ENCODE assay signal across 16 mouse cellular contexts in the genomic region with DNA sequence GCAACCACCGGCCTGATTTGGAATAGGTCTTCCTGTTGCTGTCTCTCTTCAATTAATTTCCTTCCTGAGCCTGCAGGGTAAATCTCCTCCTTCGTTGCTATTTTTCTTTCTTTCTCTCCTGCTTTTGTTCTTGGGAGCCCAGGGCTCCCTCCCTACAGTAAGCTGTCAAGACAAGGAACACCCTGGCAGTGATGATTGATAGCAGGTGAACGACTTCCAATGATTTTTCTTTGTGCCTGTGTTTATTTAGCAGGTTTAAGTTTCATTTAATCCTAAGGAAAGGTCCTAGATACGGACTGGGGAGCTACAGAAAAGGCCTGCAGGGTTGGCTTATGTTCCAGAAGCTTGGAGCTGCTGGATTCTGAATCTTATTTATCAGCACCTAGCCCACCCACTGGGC.
DNase-seq lines count a peak whose midpoint lies in the region; ATAC-seq and TF ChIP-seq lines count a peak whose summit lies in the region.
"Had no signal": no experiment of that assay in that cellular context is flagged by ENCODE, and none has a peak within 500 bp of the region (broad histone marks: within the 10 kb centered on the region; RNA-seq: fewer than 3 reads in every experiment).

No protein-coding gene starts in this region.

- no peak overlapping the region for H3K4me3 ChIP-seq in kidney, embryonic 15.5 days (replicated peaks)
- H3K4me3 ChIP-seq in lung, embryonic 14.5 days (ENCODE audit: low read depth, low read length) = no peak overlapping the region
- no peak overlapping the region for H3K4me3 ChIP-seq in stomach, embryonic 15.5 days (replicated peaks)
- H3K4me3 ChIP-seq in forebrain, embryonic 12.5 days (replicated peaks) = no peak overlapping the region
- H3K4me3 ChIP-seq: heart, embryonic 12.5 days; hindbrain, embryonic 15.5 days had no signal

- no peak for TF ChIP-seq CTCF in lung, embryonic 14.5 days (IDR thresholded peaks at IDR 0.05; ENCODE audit: low read depth)

- H3K4me1 ChIP-seq in kidney, embryonic 15.5 days = peaks cover 4% of the 10 kb centered on the region
- no peaks in the 10 kb centered on the region for H3K4me1 ChIP-seq in lung, embryonic 14.5 days (ENCODE audit: insufficient read depth)
- no peaks in the 10 kb centered on the region for H3K4me1 ChIP-seq in stomach, embryonic 15.5 days
- H3K4me1 ChIP-seq in forebrain, embryonic 12.5 days = no peaks in the 10 kb centered on the region
- H3K4me1 ChIP-seq: heart, embryonic 12.5 days; hindbrain, embryonic 15.5 days had no signal

- WGBS in kidney, embryonic 15.5 days = 6% methylated on average over 4 of the region's 4 CpGs
- 18% methylated on average over 4 of the region's 4 CpGs for WGBS in lung, embryonic 14.5 days
- 8% methylated on average over 4 of the region's 4 CpGs for WGBS in stomach, embryonic 15.5 days
- 23% methylated on average over 4 of the region's 4 CpGs for WGBS in forebrain, embryonic 12.5 days

- no peak for DNase-seq in kidney, postnatal 14 days
- DNase-seq in lung, embryonic 14.5 days = no peak
- DNase-seq in lung, postnatal 25 days (ENCODE audit: low spot score) = no peak
- DNase-seq in natural killer cell, adult 2 months (ENCODE audit: low spot score in 2 of 2) = no peak
- DNase-seq: adrenal gland, adult 2 months; adrenal gland, postnatal 25 days; cerebellum, adult 18-20 months; cerebellum, adult 9-11 months; cerebellum, postnatal 36 days; gastrocnemius, postnatal 14 days had no signal

- no peaks in the 10 kb centered on the region for H3K9me3 ChIP-seq in kidney, embryonic 15.5 days (replicated peaks)
- H3K9me3 ChIP-seq in lung, embryonic 14.5 days (ENCODE audit: low read depth, low read length) = no peaks in the 10 kb centered on the region
- H3K9me3 ChIP-seq in stomach, embryonic 15.5 days = no peaks in the 10 kb centered on the region
- H3K9me3 ChIP-seq in forebrain, embryonic 12.5 days = no peaks in the 10 kb centered on the region
- H3K9me3 ChIP-seq: heart, embryonic 12.5 days; hindbrain, embryonic 15.5 days had no signal

- H3K4me2 ChIP-seq in kidney, embryonic 15.5 days = no peak overlapping the region
- H3K4me2 ChIP-seq in lung, embryonic 14.5 days = no peak overlapping the region
- H3K4me2 ChIP-seq in stomach, embryonic 15.5 days = no peak overlapping the region
- no peak overlapping the region for H3K4me2 ChIP-seq in forebrain, embryonic 12.5 days
- H3K4me2 ChIP-seq: heart, embryonic 12.5 days; hindbrain, embryonic 15.5 days had no signal

- no peak overlapping the region for H3K9ac ChIP-seq in kidney, embryonic 15.5 days
- H3K9ac ChIP-seq in lung, embryonic 14.5 days = no peak overlapping the region
- no peak overlapping the region for H3K9ac ChIP-seq in stomach, embryonic 15.5 days
- H3K9ac ChIP-seq in forebrain, embryonic 12.5 days = no peak overlapping the region
- H3K9ac ChIP-seq: heart, embryonic 12.5 days; hindbrain, embryonic 15.5 days had no signal

- no peaks in the 10 kb centered on the region for H3K36me3 ChIP-seq in kidney, embryonic 15.5 days
- no peaks in the 10 kb centered on the region for H3K36me3 ChIP-seq in lung, embryonic 14.5 days (ENCODE audit: insufficient read depth)
- no peaks in the 10 kb centered on the region for H3K36me3 ChIP-seq in stomach, embryonic 15.5 days
- H3K36me3 ChIP-seq in forebrain, embryonic 12.5 days (replicated peaks) = no peaks in the 10 kb centered on the region
- H3K36me3 ChIP-seq: heart, embryonic 12.5 days; hindbrain, embryonic 15.5 days had no signal

- no peak overlapping the region for H3K27ac ChIP-seq in kidney, embryonic 15.5 days
- H3K27ac ChIP-seq in lung, embryonic 14.5 days (ENCODE audit: low read depth) = no peak overlapping the region
- H3K27ac ChIP-seq in stomach, embryonic 15.5 days = peak overlapping the region; percentile 62; the same call in 1 of the 2 replicates
- H3K27ac ChIP-seq in forebrain, embryonic 12.5 days = no peak overlapping the region
- H3K27ac ChIP-seq: hindbrain, embryonic 15.5 days had no signal

- peak; percentile 69 for ATAC-seq in kidney, embryonic 15.5 days (replicated peaks; ENCODE audit: low FRiP score)
- ATAC-seq in lung, embryonic 14.5 days (ENCODE audit: insufficient read depth) = peak; percentile 54; the same call in 1 of the 2 replicates
- peak; percentile 33; the same call in 1 of the 2 replicates for ATAC-seq in stomach, embryonic 15.5 days (ENCODE audit: insufficient read depth, low FRiP score, low read depth)
- no peak for ATAC-seq in forebrain, embryonic 12.5 days (ENCODE audit: low FRiP score)
- ATAC-seq: forebrain, embryonic 16.5 days had no signal

- no peaks in the 10 kb centered on the region for H3K27me3 ChIP-seq in kidney, embryonic 15.5 days
- H3K27me3 ChIP-seq in lung, embryonic 14.5 days (ENCODE audit: insufficient read depth, low read length) = no peaks in the 10 kb centered on the region
- H3K27me3 ChIP-seq in stomach, embryonic 15.5 days (replicated peaks) = no peaks in the 10 kb centered on the region
- H3K27me3 ChIP-seq in forebrain, embryonic 12.5 days = no peaks in the 10 kb centered on the region
- H3K27me3 ChIP-seq: heart, embryonic 12.5 days; hindbrain, embryonic 15.5 days had no signal
